Mouse (Mus musculus) megakaryocyte, adult 5-6 weeks (primary cell): ENCODE data around the gene Fzd5. TPM values are rescaled to one million over a fixed set of nuclear protein-coding genes. Genes with fewer than 3 reads are reported as not detected.
A peak's percentile ranks its signal among the peaks of the same experiment; 100 is the strongest.

Experiments used
- ATAC-seq: 2 replicates; pipeline ENCODE4 v1.8.0; 2016; ENCODE audit warnings: mild to moderate bottlenecking, inconsistent platforms; ENCODE audit not compliant: poor library complexity, severe bottlenecking
- total RNA-seq, 2 experiments: library from RNA; stranded (forward) in 1 of 2; stranded (reverse) in 1 of 2; fragments of 153-499, 151-499 nt in 1 of 2; fragments of 221-1000, 200-1000 nt in 1 of 2; gene quantifications; 2 replicates each; pipeline versions ENCODE4 v1.2.3 to v1.2.4; 2015 to 2017

The Fzd5 gene
- total RNA-seq (2015) (1.4 and 1.8 TPM in 2 replicates), total RNA-seq (2017) (1.6 and 2.0 TPM in 2 replicates)

DNA sequence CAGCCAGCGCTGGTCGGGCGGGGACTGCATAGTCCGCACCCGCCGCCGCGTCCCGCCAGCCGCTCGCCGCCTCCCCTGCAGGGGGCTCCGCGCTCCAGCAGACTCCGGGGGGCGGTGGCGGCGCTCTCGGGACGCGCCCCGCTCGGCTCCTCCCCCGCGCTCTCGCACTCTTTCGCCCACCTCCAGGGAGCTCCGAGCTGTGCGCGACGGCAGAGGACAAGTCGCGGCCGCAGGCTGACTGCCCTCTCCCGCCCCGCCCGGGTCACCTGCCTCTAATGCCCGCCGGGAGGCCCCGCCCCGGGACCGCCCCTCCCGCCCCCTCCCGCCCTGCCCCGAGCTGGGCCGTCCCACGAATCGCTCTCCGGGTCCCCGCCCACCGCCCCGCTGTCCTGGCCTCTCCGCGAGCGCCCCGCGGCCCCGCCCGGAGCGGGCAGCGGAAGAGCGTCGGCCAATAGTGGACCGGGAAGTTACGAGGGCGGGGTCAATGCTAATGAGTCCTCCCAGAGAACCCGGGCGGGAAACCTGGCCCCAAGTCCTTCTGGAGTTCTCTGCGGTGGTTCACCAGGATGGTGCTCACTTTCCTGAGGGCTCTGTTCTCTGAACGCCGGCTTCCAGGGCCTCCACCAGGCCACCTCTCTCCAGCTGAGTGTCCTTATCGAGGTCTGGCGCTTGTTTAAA, at the start of gene Fzd5:
Gene Fzd5 (minus strand): TSS at position 250 of the 678 bp plus-strand sequence.
- peak; percentile 78 for ATAC-seq

- ATAC-seq: no peak
Observed at GRCm38 (mm10) chr1:64779863-64780262, 42.3 kb upstream of the Fzd5 start.

- no peak for ATAC-seq
Observed at GRCm38 (mm10) chr1:64779415-64779814, 41.9 kb upstream of the Fzd5 start.

DNA sequence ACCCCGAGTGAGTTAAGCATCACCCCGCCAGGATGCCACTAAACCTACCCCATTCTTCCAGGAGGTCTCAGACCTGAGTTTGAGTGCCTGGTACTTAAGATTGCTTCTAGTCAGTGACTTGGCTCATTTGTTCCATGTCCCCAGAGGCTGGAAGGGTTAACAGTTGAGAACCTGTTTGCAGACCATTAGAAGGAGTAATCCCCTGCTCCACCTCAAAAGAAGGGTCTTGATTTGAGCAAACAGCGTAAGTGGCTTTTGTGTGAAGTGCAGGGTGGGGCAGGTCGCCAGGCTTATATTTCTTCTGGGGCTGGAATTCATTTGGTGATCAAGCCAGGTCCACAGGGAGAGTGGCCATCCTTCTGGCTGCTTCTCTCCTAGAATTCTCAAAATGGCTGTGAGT, 35.8 kb upstream of the Fzd5 start:
- ATAC-seq: no peak

- no peak for ATAC-seq
Observed at GRCm38 (mm10) chr1:64770169-64770568, 32.6 kb upstream of the Fzd5 start.

DNA sequence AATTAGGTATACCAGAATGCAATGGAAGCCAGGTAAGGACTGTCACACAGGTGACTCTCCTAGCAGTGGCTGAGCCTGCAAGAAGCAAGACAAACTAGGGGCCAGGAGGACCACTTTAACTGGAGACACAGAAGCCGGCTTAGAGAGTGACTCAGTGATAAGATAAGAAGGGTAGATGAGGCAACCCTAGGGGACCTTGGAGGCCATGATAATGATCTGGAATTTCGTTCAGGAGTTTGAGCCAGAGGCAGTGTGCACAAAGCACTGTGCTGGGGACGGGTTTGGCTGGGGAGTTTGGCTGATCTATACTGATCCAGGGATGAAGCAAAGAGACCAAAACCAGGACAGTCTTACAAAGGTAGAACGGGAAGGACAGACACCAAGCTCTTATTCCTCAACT, 24.1 kb upstream of the Fzd5 start:
- ATAC-seq: no peak

- no peak for ATAC-seq
Observed at GRCm38 (mm10) chr1:64757766-64758165, 20.2 kb upstream of the Fzd5 start.

- ATAC-seq: peak; percentile 59
Observed at GRCm38 (mm10) chr1:64757254-64757653, 19.7 kb upstream of the Fzd5 start.

DNA sequence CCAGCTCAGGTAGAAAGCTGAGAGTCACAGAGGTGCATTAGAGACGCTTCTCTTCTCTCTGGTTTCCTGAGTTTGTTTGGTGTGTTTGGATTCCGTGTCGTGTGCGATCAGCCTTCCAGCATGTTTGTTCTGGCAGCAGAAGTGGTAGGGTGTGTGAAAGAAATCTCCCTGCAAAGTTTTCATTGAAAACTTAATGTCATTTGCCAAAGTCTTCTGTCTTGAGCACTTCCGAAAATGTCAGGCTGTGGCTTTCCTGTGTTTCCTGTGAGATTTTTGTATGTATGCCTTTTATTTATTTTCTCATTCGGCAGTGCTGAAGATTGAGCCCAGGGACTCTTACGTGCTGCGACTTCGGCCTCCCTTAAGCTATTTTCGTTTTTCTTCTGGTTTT, 19.1 kb upstream of the Fzd5 start:
- ATAC-seq: peak; percentile 51; the same call in 1 of the 2 replicates

DNA sequence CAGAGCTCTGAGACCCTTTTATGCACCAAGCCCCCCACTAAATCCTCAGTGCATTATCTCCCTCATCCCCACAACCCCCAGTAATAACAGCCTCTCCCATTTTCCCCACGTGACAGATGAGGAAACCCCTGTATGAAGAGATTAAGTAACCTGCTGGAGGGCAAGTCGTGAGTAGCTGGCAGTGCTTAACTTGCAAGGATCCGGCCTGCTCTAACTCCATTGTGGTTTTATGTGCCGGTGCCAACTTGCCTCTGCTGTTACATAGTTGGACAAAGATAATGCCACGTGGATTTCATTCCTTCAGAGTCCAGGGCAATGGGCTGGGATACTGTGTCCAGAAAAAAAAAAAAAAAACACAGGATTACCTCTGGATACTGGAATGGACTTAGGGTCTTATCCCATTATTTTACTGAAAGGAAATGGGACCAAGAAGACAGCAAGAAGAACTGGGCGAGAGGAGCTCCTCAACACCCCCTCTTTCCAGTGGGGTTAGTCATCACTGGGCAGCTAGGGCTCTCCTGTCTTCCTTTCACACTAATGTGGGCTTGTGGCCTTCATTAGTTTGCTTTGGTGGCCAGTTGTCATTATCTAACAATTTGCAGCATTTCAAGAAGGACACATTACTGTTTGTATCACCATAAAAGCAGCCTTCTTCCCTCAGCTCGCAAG, 18.6 kb upstream of the Fzd5 start:
- ATAC-seq: 0 out of 2 replicates have a peak, but pooled peaks have one; percentile 19

DNA sequence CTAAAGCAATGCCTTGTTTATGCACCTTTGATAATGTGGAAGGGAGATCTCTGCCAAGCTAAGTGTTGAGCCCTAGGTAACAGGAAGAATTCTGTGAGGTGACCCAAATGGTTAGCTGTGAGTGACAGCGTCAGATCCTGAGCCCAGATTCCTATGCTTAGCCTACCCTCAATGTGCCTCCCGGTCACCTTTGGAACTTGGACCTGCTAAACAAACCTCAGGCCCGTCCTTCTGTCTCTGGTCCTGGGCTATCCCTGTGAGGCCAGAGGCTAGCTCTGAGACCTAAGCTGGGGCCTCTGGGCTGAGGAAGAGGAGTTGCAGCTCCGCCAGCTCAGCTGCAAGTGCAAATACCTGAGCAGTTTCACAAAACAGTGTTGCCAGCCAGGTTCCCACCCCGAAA, 17.1 kb upstream of the Fzd5 start:
- ATAC-seq: no peak

- ATAC-seq: no peak
Observed at GRCm38 (mm10) chr1:64753668-64754067, 16.1 kb upstream of the Fzd5 start.

DNA sequence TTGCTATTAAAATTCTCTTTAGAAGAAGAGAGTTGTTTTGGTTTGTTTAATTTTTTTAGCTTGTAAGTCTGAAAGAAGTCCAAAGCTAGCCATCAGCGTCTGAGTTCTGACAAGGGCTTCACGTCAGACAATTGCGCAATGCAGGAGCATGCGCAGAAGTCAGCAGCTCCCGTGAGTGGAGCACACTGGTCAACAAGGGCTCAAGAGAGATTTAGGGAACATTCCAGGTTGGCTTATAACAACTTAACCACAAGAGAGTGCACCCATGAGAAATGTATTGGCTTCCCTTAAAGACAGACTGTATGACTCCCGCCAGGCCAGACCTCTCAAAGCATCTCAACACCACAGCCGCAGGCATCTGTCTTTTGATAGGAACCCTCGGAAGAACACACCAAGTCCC, 15.6 kb upstream of the Fzd5 start:
- peak; percentile 35 for ATAC-seq

- ATAC-seq: no peak
Observed at GRCm38 (mm10) chr1:64744616-64745015, 7.1 kb upstream of the Fzd5 start.

GRCm38 (mm10) chr1:64742741-64743408, 5.3 kb upstream of the Fzd5 start:
- no peak for ATAC-seq

DNA sequence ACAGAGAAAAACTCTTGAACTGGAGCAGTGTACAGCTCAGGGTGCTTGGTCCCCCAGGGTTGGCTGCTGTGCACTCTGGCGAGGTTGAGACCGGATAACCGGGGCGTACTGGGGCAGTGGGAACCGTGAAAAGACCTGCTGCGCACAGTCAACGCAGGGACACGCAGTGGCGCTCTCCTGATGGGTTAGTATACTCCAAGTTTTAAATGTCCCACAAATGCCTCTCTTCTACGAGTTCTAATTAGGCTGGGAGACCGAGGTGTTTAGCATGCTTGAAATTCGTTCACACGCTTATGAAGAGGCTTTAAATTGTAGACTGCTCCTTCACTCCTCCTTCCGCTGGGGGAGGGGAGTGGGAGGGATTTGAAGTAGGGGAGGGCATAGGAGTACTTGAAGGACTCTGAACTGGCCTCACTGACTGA, 1.1 kb upstream of the Fzd5 start:
- no peak for ATAC-seq

DNA sequence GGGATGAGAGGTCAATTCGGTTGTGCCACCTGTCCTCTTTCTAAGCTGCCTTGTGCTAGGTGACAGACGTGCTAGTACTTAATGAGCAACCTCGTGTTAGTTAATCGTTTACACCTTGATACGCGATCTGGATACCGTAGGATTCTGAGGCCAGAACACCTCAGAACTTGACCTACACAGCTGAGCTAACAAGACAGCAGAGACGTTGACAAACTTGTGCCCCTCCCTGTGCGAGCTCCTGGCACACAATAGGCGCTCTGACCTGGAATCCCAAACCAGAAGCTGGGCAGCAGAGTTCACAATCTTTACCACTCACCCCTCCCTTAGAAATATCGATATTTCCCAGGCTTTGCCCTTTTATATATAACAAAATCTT, 617 bp upstream of the Fzd5 start:
- ATAC-seq: peak; percentile 4

DNA sequence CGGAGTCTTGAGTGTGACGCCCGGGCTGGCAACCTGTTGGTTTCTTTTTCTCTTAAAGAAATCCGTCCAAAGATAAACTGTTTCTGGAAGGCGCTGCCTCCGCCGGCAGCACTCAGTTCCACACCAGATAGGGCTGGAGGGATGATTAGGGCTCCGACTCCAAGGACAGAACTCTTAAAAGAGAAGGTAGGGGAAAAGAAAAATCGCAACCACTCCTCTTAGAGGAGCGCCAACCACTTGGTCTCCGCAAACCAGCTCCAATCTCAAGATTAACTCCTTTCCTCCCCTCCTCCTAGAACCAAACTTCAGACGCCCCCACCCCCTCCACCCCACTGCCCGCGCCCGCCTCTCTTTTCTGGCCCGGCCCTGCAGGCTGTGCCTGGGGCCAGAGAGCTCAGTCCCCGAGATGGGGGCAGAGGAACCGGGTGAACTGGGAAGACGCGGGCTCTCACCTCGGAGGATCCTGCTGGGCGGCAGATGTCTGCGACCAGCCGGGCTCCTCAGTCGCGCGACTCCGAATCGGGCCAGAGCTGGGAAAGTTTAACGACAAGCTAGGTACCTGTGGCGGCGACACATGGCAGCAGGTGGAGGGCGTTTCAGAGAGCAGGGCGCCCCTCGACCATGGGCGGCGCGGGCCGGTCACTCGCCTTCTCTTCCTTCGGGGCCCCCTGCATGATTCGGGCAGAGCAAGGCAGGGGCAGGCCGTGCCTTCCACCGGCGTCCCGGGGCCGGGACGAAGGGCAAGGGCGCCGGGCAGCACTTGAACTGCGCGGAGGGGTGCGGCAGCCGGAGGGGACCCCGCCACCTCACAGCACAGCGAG, 660 bp downstream of the Fzd5 start:
- no peak for ATAC-seq

- peak; percentile 33 for ATAC-seq
Observed at GRCm38 (mm10) chr1:64735781-64736680, 1.5 kb downstream of the Fzd5 start.
